Mouse (Mus musculus) hindbrain, embryonic 13.5 days (tissue): ENCODE data around the gene Opa1. TPM values are rescaled to one million over a fixed set of nuclear protein-coding genes. Genes with fewer than 3 reads are reported as not detected.

ENCODE experiments used
- ATAC-seq: fragments of 200-750 bp; cut with Nextera tagmentation; 2 replicates; pipeline ENCODE4 v1.8.0; 2017; ENCODE audit warnings: moderate TSS enrichment; ENCODE audit not compliant: low FRiP score
- H3K27ac ChIP-seq: fragments of 300-500 bp; sonication (generic); 2 replicates; pipeline ENCODE4 v1.5.1; 2015; ENCODE audit warnings: inconsistent platforms, mild to moderate bottlenecking, moderate library complexity
- H3K27me3 ChIP-seq: fragments of 300-500 bp; sonication (generic); 2 replicates; pipeline ENCODE4 v1.6.1; 2015; ENCODE audit warnings: mild to moderate bottlenecking, inconsistent platforms
- H3K36me3 ChIP-seq: fragments of 300-500 bp; sonication (generic); 2 replicates; pipeline ENCODE4 v1.6.1; 2015; ENCODE audit warnings: mild to moderate bottlenecking, inconsistent platforms
- H3K4me1 ChIP-seq: fragments of 300-500 bp; sonication (generic); replicated peaks from 2 replicates; pipeline ENCODE4 v1.6.1; 2015; ENCODE audit warnings: inconsistent platforms
- H3K4me2 ChIP-seq: fragments of 300-500 bp; sonication (generic); 2 replicates; pipeline ENCODE4 v1.6.1; 2015; ENCODE audit warnings: inconsistent platforms, mild to moderate bottlenecking, moderate library complexity
- H3K4me3 ChIP-seq: fragments of 300-500 bp; sonication (generic); 2 replicates; pipeline ENCODE4 v1.5.1; 2015; ENCODE audit warnings: mild to moderate bottlenecking, inconsistent platforms
- H3K9ac ChIP-seq: fragments of 300-500 bp; sonication (generic); 2 replicates; pipeline ENCODE4 v1.6.1; 2015; ENCODE audit warnings: mild to moderate bottlenecking, inconsistent platforms
- H3K9me3 ChIP-seq: fragments of 300-500 bp; sonication (generic); 2 replicates; pipeline ENCODE4 v1.6.1; 2016; ENCODE audit warnings: inconsistent platforms
- WGBS: fragments of 180-500 bp; shearing (Covaris S2); methylation state at CpG from one replicate; pipeline ENCODE4 v1.1.7; 2015; 5-methylcytosine and 5-hydroxymethylcytosine counted together
- polyA plus RNA-seq: library from polyadenylated mRNA; unstranded; fragments of >200 nt; fragmentation: Nextera tagmentation; extraction: Ambion mirVana; gene quantifications from 2 replicates; pipeline ENCODE4 v1.2.1, GENCODE M21; 2015

Gene Opa1
- 42.4 and 43.1 TPM in 2 replicates for polyA plus RNA-seq

GRCm38 (mm10) chr16:29579167-29579786, at the start of gene Opa1:
Opa1 (plus strand) TSS chr16:29579334.
- no peaks in the 10 kb centered on the region for H3K27me3 ChIP-seq
- H3K9ac ChIP-seq = peak within 1 kb of the TSS; percentile 94
- H3K27ac ChIP-seq = no peak within 1 kb of the TSS
- H3K9me3 ChIP-seq = no peaks in the 10 kb centered on the region
- peak; percentile 98 for ATAC-seq
- peak within 1 kb of the TSS; percentile 88 for H3K4me2 ChIP-seq
- 1% methylated on average over 39 of the region's 39 CpGs for WGBS
- peaks cover 13% of the 10 kb centered on the region for H3K4me1 ChIP-seq
- no peaks in the 10 kb centered on the region for H3K36me3 ChIP-seq
- H3K4me3 ChIP-seq = peak within 1 kb of the TSS; percentile 96

GRCm38 (mm10) chr16:29533641-29534040, 45.5 kb upstream of the Opa1 start:
- H3K36me3 ChIP-seq = no peaks in the 10 kb centered on the region
- H3K4me2 ChIP-seq = no peak overlapping the region
- H3K27ac ChIP-seq = no peak overlapping the region
- H3K27me3 ChIP-seq = no peaks in the 10 kb centered on the region
- H3K9ac ChIP-seq = no peak overlapping the region
- no peak overlapping the region for H3K4me3 ChIP-seq
- no peaks in the 10 kb centered on the region for H3K4me1 ChIP-seq
- no peak for ATAC-seq
- H3K9me3 ChIP-seq = no peaks in the 10 kb centered on the region
- WGBS = 88% methylated on average over 6 of the region's 6 CpGs

- Histone ChIP-seq H3K4me2 (no peak overlapping the region), H3K9me3 (no peaks in the 10 kb centered on the region), H3K36me3 (no peaks in the 10 kb centered on the region), H3K27ac (no peak overlapping the region), H3K4me3 (no peak overlapping the region), H3K27me3 (no peaks in the 10 kb centered on the region), H3K9ac (no peak overlapping the region), H3K4me1 (no peaks in the 10 kb centered on the region)
- ATAC-seq = no peak
- WGBS = 81% methylated on average over 4 of the region's 4 CpGs
Measured at GRCm38 (mm10) chr16:29535866-29536265, 43.3 kb upstream of the Opa1 start.

GRCm38 (mm10) chr16:29536411-29537204, 42.5 kb upstream of the Opa1 start:
- Histone ChIP-seq H3K4me3 (no peak overlapping the region), H3K36me3 (no peaks in the 10 kb centered on the region), H3K9ac (no peak overlapping the region), H3K27ac (no peak overlapping the region), H3K4me1 (0 out of 2 replicates have a peak, but pooled peaks cover 2% of the 10 kb centered on the region), H3K27me3 (no peaks in the 10 kb centered on the region), H3K9me3 (no peaks in the 10 kb centered on the region), H3K4me2 (no peak overlapping the region)
- 70% methylated on average over 15 of the region's 15 CpGs for WGBS
- ATAC-seq = 0 out of 2 replicates have a peak, but pooled peaks have one; percentile 54

- no peak for ATAC-seq
- no peak overlapping the region for H3K27ac ChIP-seq
Measured at GRCm38 (mm10) chr16:29539906-29540305, 39.2 kb upstream of the Opa1 start.

GRCm38 (mm10) chr16:29541261-29541683, 37.9 kb upstream of the Opa1 start:
- WGBS = 80% methylated on average over 11 of the region's 11 CpGs
- Histone ChIP-seq H3K27me3 (no peaks in the 10 kb centered on the region), H3K9me3 (no peaks in the 10 kb centered on the region), H3K36me3 (no peaks in the 10 kb centered on the region), H3K9ac (no peak overlapping the region), H3K4me3 (no peak overlapping the region), H3K4me2 (no peak overlapping the region), H3K27ac (no peak overlapping the region), H3K4me1 (0 out of 2 replicates have a peak, but pooled peaks cover 2% of the 10 kb centered on the region)
- no peak for ATAC-seq

More at GRCm38 (mm10) chr16:29539906-29540305, 39.2 kb upstream of the Opa1 start:
- Histone ChIP-seq H3K36me3 (no peaks in the 10 kb centered on the region), H3K9me3 (no peaks in the 10 kb centered on the region), H3K4me2 (no peak overlapping the region), H3K4me1 (0 out of 2 replicates have a peak, but pooled peaks cover 2% of the 10 kb centered on the region), H3K4me3 (no peak overlapping the region), H3K27me3 (no peaks in the 10 kb centered on the region), H3K9ac (no peak overlapping the region)

GRCm38 (mm10) chr16:29544829-29545228, 34.3 kb upstream of the Opa1 start, which contains the start of gene Atp13a4:
Atp13a4 (minus strand) TSS chr16:29544864.
- WGBS = 83% methylated on average over 11 of the region's 11 CpGs
- Histone ChIP-seq H3K4me1 (0 out of 2 replicates have a peak, but pooled peaks cover 2% of the 10 kb centered on the region), H3K27ac (no peak within 1 kb of the TSS), H3K9me3 (no peaks in the 10 kb centered on the region), H3K9ac (no peak within 1 kb of the TSS), H3K27me3 (no peaks in the 10 kb centered on the region), H3K4me3 (no peak within 1 kb of the TSS), H3K36me3 (no peaks in the 10 kb centered on the region), H3K4me2 (no peak within 1 kb of the TSS)
- no peak for ATAC-seq

- Histone ChIP-seq H3K9ac (no peak overlapping the region), H3K4me1 (0 out of 2 replicates have a peak, but pooled peaks cover 2% of the 10 kb centered on the region), H3K4me2 (no peak overlapping the region), H3K9me3 (no peaks in the 10 kb centered on the region), H3K27me3 (peaks cover 19% of the 10 kb centered on the region), H3K4me3 (no peak overlapping the region), H3K36me3 (no peaks in the 10 kb centered on the region), H3K27ac (no peak overlapping the region)
- no peak for ATAC-seq
- WGBS = 86% methylated on average over 5 of the region's 5 CpGs
Measured at GRCm38 (mm10) chr16:29559667-29560066, 19.5 kb upstream of the Opa1 start.

- Histone ChIP-seq H3K36me3 (no peaks in the 10 kb centered on the region), H3K27me3 (peaks cover 22% of the 10 kb centered on the region), H3K4me3 (no peak overlapping the region), H3K9me3 (no peaks in the 10 kb centered on the region), H3K9ac (no peak overlapping the region), H3K4me2 (0 out of 2 replicates have a peak overlapping the region, but pooled peaks have one; percentile 25), H3K4me1 (0 out of 2 replicates have a peak, but pooled peaks cover 2% of the 10 kb centered on the region), H3K27ac (no peak overlapping the region)
- 57% methylated on average over 10 of the region's 10 CpGs for WGBS
- peak; percentile 52; the same call in 1 of the 2 replicates for ATAC-seq
Measured at GRCm38 (mm10) chr16:29560454-29560853, 18.7 kb upstream of the Opa1 start.

GRCm38 (mm10) chr16:29560869-29561268, 18.3 kb upstream of the Opa1 start:
- H3K27ac ChIP-seq = no peak overlapping the region
- H3K9me3 ChIP-seq = no peaks in the 10 kb centered on the region
- H3K9ac ChIP-seq = no peak overlapping the region
- H3K4me3 ChIP-seq = no peak overlapping the region
- 0 out of 2 replicates have a peak, but pooled peaks cover 2% of the 10 kb centered on the region for H3K4me1 ChIP-seq
- ATAC-seq = peak; percentile 72; the same call in 1 of the 2 replicates
- H3K4me2 ChIP-seq = no peak overlapping the region
- no peaks in the 10 kb centered on the region for H3K36me3 ChIP-seq
- H3K27me3 ChIP-seq = peaks cover 22% of the 10 kb centered on the region
- 9% methylated on average over 7 of the region's 7 CpGs for WGBS

GRCm38 (mm10) chr16:29574013-29574412, 5.1 kb upstream of the Opa1 start:
- ATAC-seq = no peak
- WGBS = 80% methylated on average over 4 of the region's 4 CpGs
- H3K9ac ChIP-seq = no peak overlapping the region

GRCm38 (mm10) chr16:29575620-29576019, 3.5 kb upstream of the Opa1 start:
- Histone ChIP-seq H3K4me1 (peaks cover 9% of the 10 kb centered on the region), H3K27ac (no peak overlapping the region), H3K4me3 (no peak overlapping the region), H3K9ac (no peak overlapping the region), H3K27me3 (no peaks in the 10 kb centered on the region), H3K4me2 (no peak overlapping the region), H3K36me3 (no peaks in the 10 kb centered on the region), H3K9me3 (no peaks in the 10 kb centered on the region)
- ATAC-seq = no peak
- 13% methylated on average over 5 of the region's 5 CpGs for WGBS

More at GRCm38 (mm10) chr16:29574013-29574412, 5.1 kb upstream of the Opa1 start:
- Histone ChIP-seq H3K36me3 (no peaks in the 10 kb centered on the region), H3K27me3 (no peaks in the 10 kb centered on the region), H3K4me2 (no peak overlapping the region), H3K9me3 (no peaks in the 10 kb centered on the region), H3K27ac (no peak overlapping the region), H3K4me3 (no peak overlapping the region), H3K4me1 (no peaks in the 10 kb centered on the region)
